Mouse (Mus musculus): ENCODE measurements at regions not wholly inside any gene's neighbourhood (a gene's known extent, or its start where the extent isn't known, plus 50 kb on each side); places are given as distances from the start of the nearest gene placed in this dataset.

- TF ChIP-seq POLR2A (IDR thresholded peaks at IDR 0.05; ENCODE audit: control insufficient read depth, extremely low read depth, insufficient read depth, low read length, poor library complexity) (no peak), CTCF (IDR thresholded peaks at IDR 0.05; ENCODE audit: borderline replicate concordance, control insufficient read depth, extremely low read depth, insufficient read depth, low read length, poor library complexity) (no peak)
These were observed 2382.5 kb upstream of the Gm7489 start for GRCm38 (mm10) chr15:51502058-51502741.

Data from thymus, adult 2 months (tissue).